Mouse (Mus musculus): Measurements from ENCODE around the gene Fxyd6. TPM values are rescaled to one million over a fixed set of nuclear protein-coding genes. Genes with fewer than 3 reads are reported as not detected.

The Fxyd6 gene
- polyA plus RNA-seq, 1 experiment, result 0.85 TPM

DNA sequence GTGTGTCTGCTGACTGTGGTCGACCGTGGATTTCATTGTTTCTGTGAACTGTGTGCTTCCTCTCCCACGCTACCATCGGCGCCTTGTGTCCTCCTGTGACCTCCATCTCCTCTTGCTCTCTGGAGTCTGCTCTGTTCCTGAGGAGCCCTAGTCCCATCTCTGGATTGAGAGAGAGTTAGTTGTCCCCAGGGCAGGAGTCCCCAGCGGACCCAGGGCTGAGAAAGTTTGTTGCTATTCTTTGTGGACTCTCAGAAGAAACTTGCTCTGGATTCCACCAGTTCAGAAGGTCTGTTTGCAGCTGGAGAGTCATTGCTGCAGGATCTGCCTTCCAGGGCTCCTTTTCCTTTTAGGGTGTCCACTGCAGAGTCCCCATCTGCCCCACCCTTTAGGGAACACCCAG, 25.2 kb downstream of the Fxyd6 start:
- TF ChIP-seq CTCF (IDR thresholded peaks at IDR 0.05; ENCODE audit: control insufficient read depth, insufficient read depth, low read length), result no peak
- no peak for TF ChIP-seq POLR2A (IDR thresholded peaks at IDR 0.05; ENCODE audit: borderline replicate concordance, control insufficient read depth, low read depth, low read length)
- Histone ChIP-seq H3K4me1 (ENCODE audit: control insufficient read depth, insufficient read depth, low read length) (no peaks in the 10 kb centered on the region), H3K27ac (ENCODE audit: control insufficient read depth, insufficient read depth, low read depth, low read length, poor library complexity) (no peak overlapping the region), H3K4me3 (replicated peaks; ENCODE audit: control insufficient read depth, low read depth, low read length) (no peak overlapping the region)
- 70% methylated on average over 6 of the region's 6 CpGs for WGBS

GRCm38 (mm10) chr9:45395796-45396195, 25.8 kb downstream of the Fxyd6 start:
- TF ChIP-seq POLR2A (IDR thresholded peaks at IDR 0.05; ENCODE audit: borderline replicate concordance, control insufficient read depth, low read depth, low read length), result no peak
- TF ChIP-seq CTCF (IDR thresholded peaks at IDR 0.05; ENCODE audit: control insufficient read depth, insufficient read depth, low read length), result no peak
- WGBS, result 83% methylated on average over 3 of the region's 3 CpGs

GRCm38 (mm10) chr9:45398336-45398735, 28.4 kb downstream of the Fxyd6 start:
- 55% methylated on average over 1 of the region's 1 CpGs for WGBS
- no peak for TF ChIP-seq CTCF (IDR thresholded peaks at IDR 0.05; ENCODE audit: control insufficient read depth, insufficient read depth, low read length)
- TF ChIP-seq POLR2A (IDR thresholded peaks at IDR 0.05; ENCODE audit: borderline replicate concordance, control insufficient read depth, low read depth, low read length), result no peak

More at GRCm38 (mm10) chr9:45395796-45396195, 25.8 kb downstream of the Fxyd6 start:
- Histone ChIP-seq H3K27ac (ENCODE audit: control insufficient read depth, insufficient read depth, low read depth, low read length, poor library complexity) (no peak overlapping the region), H3K4me3 (replicated peaks; ENCODE audit: control insufficient read depth, low read depth, low read length) (no peak overlapping the region), H3K4me1 (ENCODE audit: control insufficient read depth, insufficient read depth, low read length) (no peaks in the 10 kb centered on the region)

GRCm38 (mm10) chr9:45399434-45399833, 29.4 kb downstream of the Fxyd6 start, which contains the start of gene Fxyd2:
Fxyd2 (plus strand) TSS chr9:45399669.
- Histone ChIP-seq H3K27ac (ENCODE audit: control insufficient read depth, insufficient read depth, low read depth, low read length, poor library complexity) (no peak within 1 kb of the TSS), H3K4me3 (replicated peaks; ENCODE audit: control insufficient read depth, low read depth, low read length) (no peak within 1 kb of the TSS), H3K4me1 (ENCODE audit: control insufficient read depth, insufficient read depth, low read length) (no peaks in the 10 kb centered on the region)
- TF ChIP-seq POLR2A (IDR thresholded peaks at IDR 0.05; ENCODE audit: borderline replicate concordance, control insufficient read depth, low read depth, low read length), result no peak
- 71% methylated on average over 4 of the region's 4 CpGs for WGBS

More at GRCm38 (mm10) chr9:45398336-45398735, 28.4 kb downstream of the Fxyd6 start:
- H3K27ac ChIP-seq (ENCODE audit: control insufficient read depth, insufficient read depth, low read depth, low read length, poor library complexity), result no peak overlapping the region
- H3K4me3 ChIP-seq (replicated peaks; ENCODE audit: control insufficient read depth, low read depth, low read length), result no peak overlapping the region
- no peaks in the 10 kb centered on the region for H3K4me1 ChIP-seq (ENCODE audit: control insufficient read depth, insufficient read depth, low read length)

DNA sequence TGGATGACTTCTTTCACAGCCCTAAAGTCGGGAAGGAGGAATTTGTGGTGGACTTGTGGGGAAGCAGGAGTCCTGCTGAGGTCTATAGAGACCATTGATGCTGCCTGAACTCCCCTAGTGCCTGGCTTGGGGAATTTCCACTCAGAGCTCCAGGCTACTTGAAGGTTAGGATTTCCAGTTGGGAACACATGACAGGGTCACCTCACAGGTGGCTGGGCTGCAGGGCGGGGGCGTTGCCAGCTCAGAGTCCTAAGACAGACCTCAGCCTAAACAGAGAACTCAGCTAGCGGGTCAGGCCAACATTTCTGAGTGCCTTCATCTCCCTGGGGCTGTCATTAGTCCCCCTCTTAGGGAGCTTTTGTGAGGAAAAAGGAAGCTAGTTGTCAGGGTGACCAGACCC, 31.9 kb downstream of the Fxyd6 start:
- H3K27ac ChIP-seq (ENCODE audit: control insufficient read depth, insufficient read depth, low read depth, low read length, poor library complexity), result no peak overlapping the region
- WGBS, result 68% methylated on average over 4 of the region's 4 CpGs
- no peak overlapping the region for H3K4me3 ChIP-seq (replicated peaks; ENCODE audit: control insufficient read depth, low read depth, low read length)
- H3K4me1 ChIP-seq (ENCODE audit: control insufficient read depth, insufficient read depth, low read length), result no peaks in the 10 kb centered on the region
- TF ChIP-seq POLR2A (IDR thresholded peaks at IDR 0.05; ENCODE audit: borderline replicate concordance, control insufficient read depth, low read depth, low read length) (no peak), CTCF (IDR thresholded peaks at IDR 0.05; ENCODE audit: control insufficient read depth, insufficient read depth, low read length) (no peak)

GRCm38 (mm10) chr9:45402957-45403356, 33.0 kb downstream of the Fxyd6 start:
- TF ChIP-seq CTCF (IDR thresholded peaks at IDR 0.05; ENCODE audit: control insufficient read depth, insufficient read depth, low read length) (no peak), POLR2A (IDR thresholded peaks at IDR 0.05; ENCODE audit: borderline replicate concordance, control insufficient read depth, low read depth, low read length) (no peak)
- Histone ChIP-seq H3K27ac (ENCODE audit: control insufficient read depth, insufficient read depth, low read depth, low read length, poor library complexity) (no peak overlapping the region), H3K4me1 (ENCODE audit: control insufficient read depth, insufficient read depth, low read length) (no peaks in the 10 kb centered on the region), H3K4me3 (replicated peaks; ENCODE audit: control insufficient read depth, low read depth, low read length) (no peak overlapping the region)
- WGBS, result 32% methylated on average over 2 of the region's 2 CpGs

DNA sequence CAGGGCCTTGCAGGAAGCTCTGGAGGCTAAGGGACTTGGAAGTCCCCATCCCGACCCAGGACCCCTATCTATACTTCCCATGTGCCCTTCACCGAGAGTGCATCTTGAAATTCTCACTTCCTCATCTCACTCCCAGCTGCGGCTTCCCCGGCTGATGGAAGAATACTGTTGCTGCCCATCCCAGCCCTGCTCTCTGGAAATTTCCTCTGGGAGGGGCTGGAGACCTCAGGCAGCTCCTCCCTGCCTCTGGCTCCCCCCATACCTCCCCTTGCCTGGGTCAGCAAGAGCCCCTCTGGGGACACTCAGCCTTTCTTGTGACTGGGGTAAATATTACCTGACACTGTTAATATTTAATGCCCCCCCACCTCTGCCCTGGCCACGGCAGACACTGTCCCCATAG, 35.7 kb downstream of the Fxyd6 start:
- no peaks in the 10 kb centered on the region for H3K4me1 ChIP-seq (ENCODE audit: control insufficient read depth, insufficient read depth, low read length)
- no peak overlapping the region for H3K27ac ChIP-seq (ENCODE audit: control insufficient read depth, insufficient read depth, low read depth, low read length, poor library complexity)
- WGBS, result 19% methylated on average over 5 of the region's 5 CpGs

GRCm38 (mm10) chr9:45406808-45407207, 36.8 kb downstream of the Fxyd6 start:
- no peaks in the 10 kb centered on the region for H3K4me1 ChIP-seq (ENCODE audit: control insufficient read depth, insufficient read depth, low read length)
- no peak overlapping the region for H3K4me3 ChIP-seq (replicated peaks; ENCODE audit: control insufficient read depth, low read depth, low read length)
- TF ChIP-seq CTCF (IDR thresholded peaks at IDR 0.05; ENCODE audit: control insufficient read depth, insufficient read depth, low read length), result no peak
- no peak for TF ChIP-seq POLR2A (IDR thresholded peaks at IDR 0.05; ENCODE audit: borderline replicate concordance, control insufficient read depth, low read depth, low read length)
- WGBS, result 81% methylated on average over 3 of the region's 3 CpGs
- H3K27ac ChIP-seq (ENCODE audit: control insufficient read depth, insufficient read depth, low read depth, low read length, poor library complexity), result no peak overlapping the region

More for the DNA sequence above, 35.7 kb downstream of the Fxyd6 start:
- TF ChIP-seq POLR2A (IDR thresholded peaks at IDR 0.05; ENCODE audit: borderline replicate concordance, control insufficient read depth, low read depth, low read length) (no peak), CTCF (IDR thresholded peaks at IDR 0.05; ENCODE audit: control insufficient read depth, insufficient read depth, low read length) (no peak)
- no peak overlapping the region for H3K4me3 ChIP-seq (replicated peaks; ENCODE audit: control insufficient read depth, low read depth, low read length)

All from bone marrow, adult 2 months (tissue).